Mouse (Mus musculus) forebrain, embryonic 12.5 days (tissue): ENCODE measurements around the gene Tardbp. TPM values are rescaled to one million over a fixed set of nuclear protein-coding genes. Genes with fewer than 3 reads are reported as not detected.
A peak's percentile ranks its signal among the peaks of the same experiment; 100 is the strongest.

Experiments
- ATAC-seq: fragments of 200-750 bp; cut with Nextera tagmentation; 2 replicates; pipeline ENCODE4 v1.8.0; 2017; ENCODE audit warnings: moderate TSS enrichment; ENCODE audit not compliant: low FRiP score
- H3K27ac ChIP-seq: fragments of 300-500 bp; sonication (generic); 2 replicates; pipeline ENCODE4 v1.5.1; 2016; ENCODE audit warnings: mild to moderate bottlenecking
- H3K27me3 ChIP-seq: fragments of 300-500 bp; sonication (generic); 2 replicates; pipeline ENCODE4 v1.6.1; 2016; ENCODE audit warnings: mild to moderate bottlenecking
- H3K36me3 ChIP-seq: fragments of 300-500 bp; sonication (generic); replicated peaks from 2 replicates; pipeline ENCODE4 v1.6.1; 2016; ENCODE audit warnings: mild to moderate bottlenecking
- H3K4me1 ChIP-seq: fragments of 300-500 bp; sonication (generic); 2 replicates; pipeline ENCODE4 v1.6.1; 2016
- H3K4me2 ChIP-seq: fragments of 300-500 bp; sonication (generic); 2 replicates; pipeline ENCODE4 v1.6.1; 2016; ENCODE audit warnings: mild to moderate bottlenecking, moderate library complexity
- H3K4me3 ChIP-seq: fragments of 300-500 bp; sonication (generic); replicated peaks from 2 replicates; pipeline ENCODE4 v1.5.1; 2016; ENCODE audit warnings: mild to moderate bottlenecking
- H3K9ac ChIP-seq: fragments of 300-500 bp; sonication (generic); 2 replicates; pipeline ENCODE4 v1.6.1; 2016; ENCODE audit warnings: mild to moderate bottlenecking
- H3K9me3 ChIP-seq: fragments of 300-500 bp; sonication (generic); 2 replicates; pipeline ENCODE4 v1.6.1; 2016
- WGBS: fragments of 180-500 bp; shearing (Covaris S2); methylation state at CpG from one replicate; pipeline ENCODE4 v1.1.7; 2016; 5-methylcytosine and 5-hydroxymethylcytosine counted together
- polyA plus RNA-seq: library from polyadenylated mRNA; unstranded; fragments of >200 nt; fragmentation: Nextera tagmentation; extraction: Ambion mirVana; gene quantifications from 2 replicates; pipeline ENCODE4 v1.2.1, GENCODE M21; 2016

Tardbp gene
- 447 and 449 TPM in 2 replicates for polyA plus RNA-seq

- H3K9ac ChIP-seq: peak within 1 kb of the TSS; percentile 99
- ATAC-seq: peak; percentile 97
- H3K36me3 ChIP-seq: peaks cover 35% of the 10 kb centered on the region
- WGBS: under 1% methylated on average over 51 of the region's 51 CpGs
- H3K4me1 ChIP-seq: peaks cover 25% of the 10 kb centered on the region
- peak within 1 kb of the TSS; percentile 89 for H3K4me2 ChIP-seq
- H3K9me3 ChIP-seq: no peaks in the 10 kb centered on the region
- no peaks in the 10 kb centered on the region for H3K27me3 ChIP-seq
- H3K4me3 ChIP-seq: peak within 1 kb of the TSS; percentile 94
- peak within 1 kb of the TSS; percentile 96 for H3K27ac ChIP-seq
These were observed at the start of gene Tardbp for GRCm38 (mm10) chr4:148626623-148627185. TSS of gene Tardbp (minus strand) at chr4:148627019.

GRCm38 (mm10) chr4:148676188-148676960 is 49.6 kb upstream of the Tardbp start:
- no peaks in the 10 kb centered on the region for H3K9me3 ChIP-seq
- no peak overlapping the region for H3K27ac ChIP-seq
- no peak overlapping the region for H3K9ac ChIP-seq
- H3K36me3 ChIP-seq: no peaks in the 10 kb centered on the region
- WGBS: 67% methylated on average over 16 of the region's 16 CpGs
- no peak overlapping the region for H3K4me3 ChIP-seq
- no peak for ATAC-seq
- H3K27me3 ChIP-seq: 0 out of 2 replicates have a peak, but pooled peaks cover 3% of the 10 kb centered on the region
- peaks cover 16% of the 10 kb centered on the region for H3K4me1 ChIP-seq
- H3K4me2 ChIP-seq: no peak overlapping the region

DNA sequence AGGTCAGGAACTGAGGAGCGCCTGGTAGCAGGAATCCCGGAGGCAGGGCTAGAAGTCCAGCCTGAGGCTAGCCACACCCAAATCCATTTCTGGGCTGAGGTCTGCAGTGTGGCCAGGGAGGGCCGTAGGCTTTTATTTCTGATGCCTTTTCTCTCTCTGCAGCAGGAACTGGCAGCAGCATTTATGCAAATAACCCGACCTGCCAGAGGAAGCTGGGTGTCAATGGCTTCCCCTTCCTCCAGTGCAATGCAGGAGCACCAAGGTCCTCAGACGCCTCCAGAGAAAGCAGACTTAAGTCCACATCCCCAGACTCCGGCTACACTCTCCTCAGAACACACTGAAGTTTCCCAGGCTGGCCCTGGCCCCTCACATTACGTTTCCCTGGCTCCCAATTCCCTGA is 48.2 kb upstream of the Tardbp start:
- Histone ChIP-seq H3K27ac (no peak overlapping the region), H3K27me3 (0 out of 2 replicates have a peak, but pooled peaks cover 3% of the 10 kb centered on the region), H3K9ac (no peak overlapping the region), H3K36me3 (no peaks in the 10 kb centered on the region), H3K9me3 (no peaks in the 10 kb centered on the region), H3K4me2 (no peak overlapping the region), H3K4me3 (no peak overlapping the region), H3K4me1 (peaks cover 16% of the 10 kb centered on the region)
- no peak for ATAC-seq
- 56% methylated on average over 7 of the region's 7 CpGs for WGBS

DNA sequence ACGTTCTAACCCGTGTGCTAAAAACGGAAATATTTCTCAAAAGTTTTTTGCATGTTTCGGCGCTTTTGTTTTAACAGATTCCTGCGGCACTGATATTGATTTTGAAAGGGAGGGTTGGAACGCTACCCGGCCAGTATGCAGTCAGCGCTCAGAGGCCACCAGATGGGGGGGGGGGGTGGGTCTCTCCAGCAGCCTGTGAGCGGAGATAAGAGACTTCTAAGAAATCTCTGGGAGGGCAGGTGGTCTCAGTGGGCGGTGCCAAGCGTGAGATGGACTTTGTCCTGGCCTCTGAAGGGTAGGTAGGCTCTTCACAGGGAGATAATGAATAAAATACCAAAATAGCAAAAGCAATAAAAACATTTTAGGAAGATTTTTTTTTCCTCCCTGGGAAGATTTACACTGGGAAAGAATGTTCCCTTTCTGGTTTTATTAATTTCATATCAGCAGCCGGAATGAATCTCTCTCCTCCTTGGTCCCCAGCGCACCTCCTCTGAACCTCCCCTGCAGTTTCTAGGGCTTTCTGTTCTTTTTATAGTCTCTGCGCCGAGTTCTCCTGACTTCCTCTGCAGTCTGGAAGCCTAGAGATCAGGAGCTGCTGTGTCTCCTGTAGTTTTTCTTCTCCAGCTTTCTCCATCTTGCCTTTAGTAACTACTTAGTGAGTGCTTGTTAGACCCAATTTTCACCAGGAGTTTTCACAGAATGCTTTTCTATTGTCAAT is 44.6 kb upstream of the Tardbp start:
- Histone ChIP-seq H3K9me3 (no peaks in the 10 kb centered on the region), H3K4me2 (no peak overlapping the region), H3K9ac (no peak overlapping the region), H3K27ac (no peak overlapping the region), H3K4me1 (peaks cover 5% of the 10 kb centered on the region), H3K4me3 (no peak overlapping the region), H3K27me3 (0 out of 2 replicates have a peak, but pooled peaks cover 3% of the 10 kb centered on the region), H3K36me3 (no peaks in the 10 kb centered on the region)
- ATAC-seq: no peak
- 66% methylated on average over 16 of the region's 16 CpGs for WGBS

GRCm38 (mm10) chr4:148667006-148667755 is 40.4 kb upstream of the Tardbp start:
- WGBS: 88% methylated on average over 15 of the region's 15 CpGs
- Histone ChIP-seq H3K27me3 (peaks cover 12% of the 10 kb centered on the region; the same call in 1 of the 2 replicates), H3K9me3 (no peaks in the 10 kb centered on the region), H3K27ac (no peak overlapping the region), H3K9ac (no peak overlapping the region), H3K4me3 (no peak overlapping the region), H3K4me2 (no peak overlapping the region), H3K4me1 (peaks cover 12% of the 10 kb centered on the region), H3K36me3 (no peaks in the 10 kb centered on the region)
- no peak for ATAC-seq

GRCm38 (mm10) chr4:148664021-148664420 is 37.2 kb upstream of the Tardbp start:
- Histone ChIP-seq H3K27me3 (peaks cover 15% of the 10 kb centered on the region; the same call in 1 of the 2 replicates), H3K4me2 (no peak overlapping the region), H3K9me3 (no peaks in the 10 kb centered on the region), H3K27ac (0 out of 2 replicates have a peak overlapping the region, but pooled peaks have one; percentile 25), H3K4me3 (no peak overlapping the region), H3K36me3 (no peaks in the 10 kb centered on the region), H3K4me1 (peaks cover 12% of the 10 kb centered on the region), H3K9ac (no peak overlapping the region)
- no peak for ATAC-seq
- WGBS: 55% methylated on average over 6 of the region's 6 CpGs

DNA sequence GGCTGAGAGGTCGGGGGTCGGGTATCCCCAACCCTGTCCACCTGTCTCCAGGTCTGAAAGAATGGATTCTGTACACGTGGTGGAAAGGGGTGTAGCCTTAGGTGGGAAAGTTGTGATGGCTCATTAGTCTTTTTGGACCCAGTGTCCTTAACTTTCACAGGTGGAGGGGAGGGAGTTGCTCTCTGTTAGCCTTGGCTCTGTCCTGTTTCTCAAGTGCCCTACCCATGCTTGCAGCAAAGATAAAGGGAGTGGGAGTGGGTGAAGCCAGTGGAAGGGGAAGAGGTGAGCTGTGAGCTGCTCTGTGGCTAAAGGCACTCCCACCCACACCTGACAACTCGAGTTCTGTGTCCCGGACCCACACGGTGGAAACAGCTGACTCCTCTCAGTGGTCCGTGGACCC is 36.5 kb upstream of the Tardbp start:
- Histone ChIP-seq H3K27ac (no peak overlapping the region), H3K36me3 (no peaks in the 10 kb centered on the region), H3K9me3 (no peaks in the 10 kb centered on the region), H3K27me3 (peaks cover 15% of the 10 kb centered on the region; the same call in 1 of the 2 replicates), H3K9ac (no peak overlapping the region), H3K4me3 (no peak overlapping the region), H3K4me1 (peaks cover 12% of the 10 kb centered on the region), H3K4me2 (no peak overlapping the region)
- no peak for ATAC-seq
- 85% methylated on average over 7 of the region's 7 CpGs for WGBS

DNA sequence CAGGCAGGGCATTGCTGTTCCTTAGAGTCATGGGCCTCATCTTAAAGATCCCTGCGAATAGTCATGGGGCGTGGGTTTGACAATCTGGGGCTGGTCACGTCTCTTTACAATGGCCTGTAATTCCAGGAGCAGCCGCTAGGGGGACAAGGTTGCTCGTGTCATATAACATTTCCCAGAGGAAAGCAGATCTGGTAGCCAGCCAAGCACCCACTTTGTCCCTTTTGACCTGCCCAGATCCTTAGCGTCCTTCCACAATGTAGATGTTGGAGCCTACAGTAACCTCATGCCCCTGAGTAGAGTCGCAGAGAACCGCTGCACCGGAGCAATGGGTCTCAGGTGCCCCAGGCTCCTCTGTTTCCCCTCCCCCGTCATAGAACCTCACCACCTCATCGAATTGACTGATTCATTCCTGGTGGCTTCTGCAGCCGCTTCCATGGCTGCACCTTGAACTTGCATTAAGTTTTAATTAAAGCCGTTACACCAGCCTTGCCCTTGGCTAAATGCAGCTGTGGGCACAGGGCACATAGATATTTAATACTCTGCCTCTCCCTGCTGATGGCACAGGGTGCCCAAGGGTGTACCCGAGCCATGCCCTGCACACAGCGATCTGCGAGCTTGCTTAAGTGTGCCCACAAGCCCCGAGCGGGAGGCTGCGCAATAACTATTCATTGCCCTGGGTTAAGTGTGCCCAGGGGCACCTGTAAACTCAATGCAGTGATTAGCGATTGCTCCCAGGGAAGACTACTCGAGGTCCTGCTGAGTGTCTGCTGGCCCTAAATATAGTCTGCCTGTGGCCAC is 35.5 kb upstream of the Tardbp start:
- WGBS: 42% methylated on average over 21 of the region's 21 CpGs
- no peak overlapping the region for H3K9ac ChIP-seq
- no peaks in the 10 kb centered on the region for H3K36me3 ChIP-seq
- peaks cover 12% of the 10 kb centered on the region for H3K4me1 ChIP-seq
- H3K4me2 ChIP-seq: peak overlapping the region; percentile 25; the same call in 1 of the 2 replicates
- no peak overlapping the region for H3K27ac ChIP-seq
- H3K4me3 ChIP-seq: no peak overlapping the region
- no peaks in the 10 kb centered on the region for H3K9me3 ChIP-seq
- ATAC-seq: peak; percentile 50; the same call in 1 of the 2 replicates
- H3K27me3 ChIP-seq: peaks cover 17% of the 10 kb centered on the region; the same call in 1 of the 2 replicates

GRCm38 (mm10) chr4:148660174-148660573 is 33.4 kb upstream of the Tardbp start:
- Histone ChIP-seq H3K4me2 (no peak overlapping the region), H3K27me3 (peaks cover 20% of the 10 kb centered on the region; the same call in 1 of the 2 replicates), H3K36me3 (no peaks in the 10 kb centered on the region), H3K9me3 (no peaks in the 10 kb centered on the region), H3K4me3 (no peak overlapping the region), H3K27ac (no peak overlapping the region), H3K4me1 (peaks cover 16% of the 10 kb centered on the region), H3K9ac (no peak overlapping the region)
- no peak for ATAC-seq
- WGBS: 74% methylated on average over 3 of the region's 3 CpGs

DNA sequence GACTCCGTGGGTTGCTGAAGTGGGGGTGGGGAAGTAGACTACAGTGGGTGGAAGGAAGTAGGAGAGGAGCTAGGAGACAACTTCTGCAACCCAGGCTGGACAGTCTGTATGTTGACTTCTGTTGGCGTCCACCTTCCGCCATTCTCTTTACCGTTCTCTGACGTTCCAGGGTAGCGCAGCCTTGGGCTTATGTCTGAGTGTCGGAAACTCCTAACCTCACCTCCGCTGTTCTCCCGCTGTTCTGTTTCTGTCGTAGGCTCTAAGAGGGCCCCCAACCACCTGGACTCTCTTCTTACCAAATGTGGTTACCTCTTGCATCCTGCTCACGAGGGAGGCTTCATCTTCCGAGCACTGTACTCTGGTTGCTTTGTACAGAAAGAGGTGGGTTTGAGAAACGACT is 31.0 kb upstream of the Tardbp start:
- Histone ChIP-seq H3K36me3 (no peaks in the 10 kb centered on the region), H3K4me3 (no peak overlapping the region), H3K9me3 (peaks cover 2% of the 10 kb centered on the region; the same call in 1 of the 2 replicates), H3K4me2 (no peak overlapping the region), H3K27ac (no peak overlapping the region), H3K9ac (no peak overlapping the region), H3K4me1 (peaks cover 10% of the 10 kb centered on the region), H3K27me3 (peaks cover 8% of the 10 kb centered on the region; the same call in 1 of the 2 replicates)
- WGBS: 91% methylated on average over 13 of the region's 13 CpGs
- ATAC-seq: no peak

GRCm38 (mm10) chr4:148656691-148657258 is 30.0 kb upstream of the Tardbp start:
- no peak for ATAC-seq
- no peaks in the 10 kb centered on the region for H3K36me3 ChIP-seq
- H3K27me3 ChIP-seq: peaks cover 8% of the 10 kb centered on the region; the same call in 1 of the 2 replicates
- peaks cover 3% of the 10 kb centered on the region; the same call in 1 of the 2 replicates for H3K9me3 ChIP-seq
- 57% methylated on average over 15 of the region's 15 CpGs for WGBS
- H3K27ac ChIP-seq: no peak overlapping the region
- peaks cover 4% of the 10 kb centered on the region; the same call in 1 of the 2 replicates for H3K4me1 ChIP-seq
- no peak overlapping the region for H3K9ac ChIP-seq
- H3K4me3 ChIP-seq: no peak overlapping the region
- no peak overlapping the region for H3K4me2 ChIP-seq
